Mouse (Mus musculus): ENCODE results near the gene Grsf1. TPM values are rescaled to one million over a fixed set of nuclear protein-coding genes. Genes with fewer than 3 reads are reported as not detected.

Grsf1 gene
- polyA plus RNA-seq, 1 experiment from 2014 or later = 64.6 TPM

GRCm38 (mm10) chr5:88690681-88691505 is 14.9 kb upstream of the Grsf1 start:
- H3K36me3 ChIP-seq (ENCODE audit: control insufficient read depth, insufficient read depth, low read length) = no peaks in the 10 kb centered on the region
- no peak for DNase-seq (ENCODE audit: low spot score)
- no peak overlapping the region for H3K4me2 ChIP-seq (ENCODE audit: low read depth, low read length)
- H3K4me1 ChIP-seq (ENCODE audit: control insufficient read depth, insufficient read depth, low read length) = no peaks in the 10 kb centered on the region
- H3K9me3 ChIP-seq (ENCODE audit: control insufficient read depth, low read length) = no peaks in the 10 kb centered on the region
- no peak overlapping the region for H3K4me3 ChIP-seq (ENCODE audit: low read depth, low read length)
- no peak; the same call in 1 of the 2 replicates for ATAC-seq (ENCODE audit: low read depth)
- 59% methylated on average over 10 of the region's 10 CpGs for WGBS
- H3K27ac ChIP-seq (replicated peaks; ENCODE audit: low read depth, low read length) = no peak overlapping the region
- no peaks in the 10 kb centered on the region for H3K27me3 ChIP-seq (replicated peaks; ENCODE audit: control insufficient read depth, insufficient read depth, low read length)
- H3K9ac ChIP-seq (ENCODE audit: low read depth, low read length) = no peak overlapping the region

- 70% methylated on average over 3 of the region's 3 CpGs for WGBS
- ATAC-seq (ENCODE audit: low read depth) (no peak), DNase-seq (ENCODE audit: low spot score) (peak; percentile 82)
- H3K27me3 ChIP-seq (replicated peaks; ENCODE audit: control insufficient read depth, insufficient read depth, low read length) = no peaks in the 10 kb centered on the region
- H3K9me3 ChIP-seq (ENCODE audit: control insufficient read depth, low read length) = no peaks in the 10 kb centered on the region
- no peak overlapping the region for H3K4me2 ChIP-seq (ENCODE audit: low read depth, low read length)
- H3K4me3 ChIP-seq (ENCODE audit: low read depth, low read length) = no peak overlapping the region
- no peaks in the 10 kb centered on the region for H3K36me3 ChIP-seq (ENCODE audit: control insufficient read depth, insufficient read depth, low read length)
- no peaks in the 10 kb centered on the region for H3K4me1 ChIP-seq (ENCODE audit: control insufficient read depth, insufficient read depth, low read length)
- no peak overlapping the region for H3K9ac ChIP-seq (ENCODE audit: low read depth, low read length)
- no peak overlapping the region for H3K27ac ChIP-seq (replicated peaks; ENCODE audit: low read depth, low read length)
These were observed 13.4 kb upstream of the Grsf1 start for GRCm38 (mm10) chr5:88689279-88689938.

- Histone ChIP-seq H3K4me2 (ENCODE audit: low read depth, low read length) (no peak overlapping the region), H3K4me3 (ENCODE audit: low read depth, low read length) (no peak overlapping the region), H3K4me1 (ENCODE audit: control insufficient read depth, insufficient read depth, low read length) (no peaks in the 10 kb centered on the region), H3K9me3 (ENCODE audit: control insufficient read depth, low read length) (no peaks in the 10 kb centered on the region), H3K9ac (ENCODE audit: low read depth, low read length) (no peak overlapping the region), H3K27ac (replicated peaks; ENCODE audit: low read depth, low read length) (no peak overlapping the region), H3K36me3 (ENCODE audit: control insufficient read depth, insufficient read depth, low read length) (no peaks in the 10 kb centered on the region), H3K27me3 (replicated peaks; ENCODE audit: control insufficient read depth, insufficient read depth, low read length) (no peaks in the 10 kb centered on the region)
- no peak for ATAC-seq (ENCODE audit: low read depth)
- DNase-seq (ENCODE audit: low spot score) = peak; percentile 14
- 76% methylated on average over 15 of the region's 15 CpGs for WGBS
These were observed 12.7 kb upstream of the Grsf1 start for GRCm38 (mm10) chr5:88688583-88689187.

- DNase-seq (ENCODE audit: low spot score) (no peak), ATAC-seq (ENCODE audit: low read depth) (no peak)
- WGBS = 83% methylated on average over 8 of the region's 8 CpGs
These were observed 12.0 kb upstream of the Grsf1 start for GRCm38 (mm10) chr5:88687996-88688406.

DNA sequence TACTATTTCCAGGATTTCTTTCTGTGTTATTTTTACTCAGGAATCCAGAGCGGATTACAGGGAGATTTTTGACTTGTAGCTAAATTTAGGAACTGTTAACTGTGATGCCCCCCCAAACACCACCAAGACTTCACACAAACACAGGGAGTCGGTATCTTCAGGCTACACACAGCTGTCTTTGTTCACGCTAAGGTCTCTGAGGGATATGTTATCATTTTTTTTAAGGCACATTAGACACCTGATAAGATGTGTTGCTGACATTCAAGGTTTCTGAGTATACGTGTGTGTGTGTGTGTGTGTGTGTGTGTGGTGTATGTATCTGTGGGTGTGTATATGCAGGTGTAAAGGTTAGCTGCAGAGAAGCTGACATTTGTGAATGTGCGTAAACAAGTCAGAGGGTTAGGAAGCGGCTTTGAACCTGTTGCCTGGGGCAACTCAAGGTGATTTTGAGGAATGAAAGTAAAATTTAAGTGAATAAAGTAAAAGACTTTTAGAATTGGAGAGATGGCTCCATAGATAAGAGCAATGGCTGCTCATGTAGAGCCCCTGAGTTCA is 9.9 kb upstream of the Grsf1 start:
- Histone ChIP-seq H3K27ac (replicated peaks; ENCODE audit: low read depth, low read length) (no peak overlapping the region), H3K4me3 (ENCODE audit: low read depth, low read length) (no peak overlapping the region), H3K36me3 (ENCODE audit: control insufficient read depth, insufficient read depth, low read length) (no peaks in the 10 kb centered on the region), H3K27me3 (replicated peaks; ENCODE audit: control insufficient read depth, insufficient read depth, low read length) (no peaks in the 10 kb centered on the region), H3K4me1 (ENCODE audit: control insufficient read depth, insufficient read depth, low read length) (no peaks in the 10 kb centered on the region), H3K4me2 (ENCODE audit: low read depth, low read length) (no peak overlapping the region), H3K9me3 (ENCODE audit: control insufficient read depth, low read length) (no peaks in the 10 kb centered on the region), H3K9ac (ENCODE audit: low read depth, low read length) (no peak overlapping the region)
- no peak for ATAC-seq (ENCODE audit: low read depth)
- DNase-seq (ENCODE audit: low spot score) = no peak
- 64% methylated on average over 6 of the region's 6 CpGs for WGBS

More at GRCm38 (mm10) chr5:88687996-88688406, 12.0 kb upstream of the Grsf1 start:
- Histone ChIP-seq H3K27ac (replicated peaks; ENCODE audit: low read depth, low read length) (no peak overlapping the region), H3K4me2 (ENCODE audit: low read depth, low read length) (no peak overlapping the region), H3K27me3 (replicated peaks; ENCODE audit: control insufficient read depth, insufficient read depth, low read length) (no peaks in the 10 kb centered on the region), H3K4me3 (ENCODE audit: low read depth, low read length) (no peak overlapping the region), H3K9ac (ENCODE audit: low read depth, low read length) (no peak overlapping the region), H3K4me1 (ENCODE audit: control insufficient read depth, insufficient read depth, low read length) (no peaks in the 10 kb centered on the region), H3K9me3 (ENCODE audit: control insufficient read depth, low read length) (no peaks in the 10 kb centered on the region), H3K36me3 (ENCODE audit: control insufficient read depth, insufficient read depth, low read length) (no peaks in the 10 kb centered on the region)

- Histone ChIP-seq H3K4me3 (ENCODE audit: low read depth, low read length) (no peak overlapping the region), H3K27me3 (replicated peaks; ENCODE audit: control insufficient read depth, insufficient read depth, low read length) (no peaks in the 10 kb centered on the region), H3K9ac (ENCODE audit: low read depth, low read length) (no peak overlapping the region), H3K36me3 (ENCODE audit: control insufficient read depth, insufficient read depth, low read length) (no peaks in the 10 kb centered on the region), H3K4me1 (ENCODE audit: control insufficient read depth, insufficient read depth, low read length) (no peaks in the 10 kb centered on the region), H3K27ac (replicated peaks; ENCODE audit: low read depth, low read length) (no peak overlapping the region), H3K9me3 (ENCODE audit: control insufficient read depth, low read length) (no peaks in the 10 kb centered on the region), H3K4me2 (ENCODE audit: low read depth, low read length) (no peak overlapping the region)
- no peak for ATAC-seq (ENCODE audit: low read depth)
- DNase-seq (ENCODE audit: low spot score) = no peak
- 14% methylated on average over 6 of the region's 6 CpGs for WGBS
These were observed 9.3 kb upstream of the Grsf1 start for GRCm38 (mm10) chr5:88685306-88685705.

- WGBS = 29% methylated on average over 3 of the region's 3 CpGs
- H3K4me2 ChIP-seq (ENCODE audit: low read depth, low read length) = no peak overlapping the region
- H3K9me3 ChIP-seq (ENCODE audit: control insufficient read depth, low read length) = no peaks in the 10 kb centered on the region
- H3K27ac ChIP-seq (replicated peaks; ENCODE audit: low read depth, low read length) = no peak overlapping the region
- DNase-seq (ENCODE audit: low spot score) = no peak
- H3K4me3 ChIP-seq (ENCODE audit: low read depth, low read length) = no peak overlapping the region
- ATAC-seq (ENCODE audit: low read depth) = no peak
- no peaks in the 10 kb centered on the region for H3K4me1 ChIP-seq (ENCODE audit: control insufficient read depth, insufficient read depth, low read length)
- no peaks in the 10 kb centered on the region for H3K27me3 ChIP-seq (replicated peaks; ENCODE audit: control insufficient read depth, insufficient read depth, low read length)
- no peaks in the 10 kb centered on the region for H3K36me3 ChIP-seq (ENCODE audit: control insufficient read depth, insufficient read depth, low read length)
- no peak overlapping the region for H3K9ac ChIP-seq (ENCODE audit: low read depth, low read length)
These were observed 8.3 kb upstream of the Grsf1 start for GRCm38 (mm10) chr5:88684226-88684625.

- DNase-seq (ENCODE audit: low spot score) = no peak
- no peaks in the 10 kb centered on the region for H3K36me3 ChIP-seq (ENCODE audit: control insufficient read depth, insufficient read depth, low read length)
- no peak overlapping the region for H3K4me3 ChIP-seq (ENCODE audit: low read depth, low read length)
- H3K9me3 ChIP-seq (ENCODE audit: control insufficient read depth, low read length) = no peaks in the 10 kb centered on the region
- ATAC-seq (ENCODE audit: low read depth) = no peak
- H3K4me2 ChIP-seq (ENCODE audit: low read depth, low read length) = no peak overlapping the region
- 86% methylated on average over 9 of the region's 9 CpGs for WGBS
- H3K27me3 ChIP-seq (replicated peaks; ENCODE audit: control insufficient read depth, insufficient read depth, low read length) = no peaks in the 10 kb centered on the region
- H3K4me1 ChIP-seq (ENCODE audit: control insufficient read depth, insufficient read depth, low read length) = no peaks in the 10 kb centered on the region
- no peak overlapping the region for H3K9ac ChIP-seq (ENCODE audit: low read depth, low read length)
- H3K27ac ChIP-seq (replicated peaks; ENCODE audit: low read depth, low read length) = no peak overlapping the region
These were observed 7.7 kb upstream of the Grsf1 start for GRCm38 (mm10) chr5:88683706-88684105.

Measured in embryonic facial prominence, embryonic 14.5 days (tissue).